Mouse (Mus musculus) E14TG2a.4 (cell line): ENCODE data around the gene Neurod1.

Experiments used
- CTCF ChIP-seq: conservative IDR thresholded peaks from 2 replicates; pipeline ENCODE4 v1.5.1; 2014; ENCODE audit warnings: low read length
- NANOG ChIP-seq: IDR thresholded peaks from 2 replicates; pipeline ENCODE4 v1.6.1; 2014; ENCODE audit warnings: borderline replicate concordance, low read length, mixed read lengths

GRCm38 (mm10) chr2:79430061-79430460, 26.5 kb downstream of the Neurod1 start:
- TF ChIP-seq CTCF (no peak), NANOG (no peak)
